Mouse (Mus musculus) kidney, postnatal 0 days (tissue): ENCODE measurements at regions not wholly inside any gene's neighbourhood (a gene's known extent, or its start where the extent isn't known, plus 50 kb on each side); places are given as distances from the start of the nearest gene placed in this dataset.

Experiments used
- ATAC-seq: fragments of 200-750 bp; cut with Nextera tagmentation; replicated peaks from 2 replicates; pipeline ENCODE4 v1.8.0; 2017; ENCODE audit warnings: low read depth, moderate number of reproducible peaks, moderate TSS enrichment, moderate library complexity; ENCODE audit not compliant: low FRiP score
- DNase-seq: peaks from one replicate; pipeline ENCODE4 v3.0.0-alpha.2; 2016; ENCODE audit warnings: low spot score
- H3K27ac ChIP-seq: fragments of 300-500 bp; sonication (generic); 2 replicates; pipeline ENCODE4 v1.5.1; 2014; ENCODE audit warnings: mild to moderate bottlenecking
- H3K27me3 ChIP-seq: fragments of 300-500 bp; sonication (generic); 2 replicates; pipeline ENCODE4 v1.6.1; 2014; ENCODE audit warnings: low read length, mixed read lengths; ENCODE audit not compliant: insufficient read depth
- H3K36me3 ChIP-seq: fragments of 300-500 bp; sonication (generic); 2 replicates; pipeline ENCODE4 v1.6.1; 2014; ENCODE audit warnings: low read length, mixed read lengths; ENCODE audit not compliant: insufficient read depth
- H3K4me1 ChIP-seq: fragments of 300-500 bp; sonication (generic); replicated peaks from 2 replicates; pipeline ENCODE4 v1.6.1; 2014; ENCODE audit warnings: antibody characterized with exemption, low read length, mixed read lengths; ENCODE audit not compliant: insufficient read depth
- H3K4me2 ChIP-seq: fragments of 300-500 bp; sonication (generic); 2 replicates; pipeline ENCODE4 v1.6.1; 2014; ENCODE audit warnings: mild to moderate bottlenecking, low read length, moderate library complexity, mixed read lengths
- H3K4me3 ChIP-seq: fragments of 300-500 bp; sonication (generic); replicated peaks from 2 replicates; pipeline ENCODE4 v1.5.1; 2014; ENCODE audit warnings: low read depth, low read length
- H3K9ac ChIP-seq: fragments of 300-500 bp; sonication (generic); 2 replicates; pipeline ENCODE4 v1.6.1; 2014; ENCODE audit warnings: low read depth, low read length
- H3K9me3 ChIP-seq: fragments of 300-500 bp; sonication (generic); replicated peaks from 2 replicates; pipeline ENCODE4 v1.6.1; 2016; ENCODE audit warnings: low read length, inconsistent platforms, mixed read lengths
- CTCF ChIP-seq: IDR thresholded peaks from 2 replicates; pipeline ENCODE4 v1.5.1; 2016; ENCODE audit warnings: antibody characterized with exemption, low read depth, mild to moderate bottlenecking, moderate library complexity
- WGBS: fragments of 180-500 bp; shearing (Covaris S2); extraction: QIAGEN DNeasy Blood & Tissue Kit; methylation state at CpG from one replicate; pipeline ENCODE4 v1.1.7; 2014; 5-methylcytosine and 5-hydroxymethylcytosine counted together

- no peaks in the 10 kb centered on the region for H3K9me3 ChIP-seq
- H3K9ac ChIP-seq, result no peak overlapping the region
- no peaks in the 10 kb centered on the region for H3K4me1 ChIP-seq
- H3K27ac ChIP-seq, result no peak overlapping the region
- no peaks in the 10 kb centered on the region for H3K27me3 ChIP-seq
- no peak for TF ChIP-seq CTCF
- no peak overlapping the region for H3K4me2 ChIP-seq
- H3K36me3 ChIP-seq, result no peaks in the 10 kb centered on the region
- DNase-seq (peak; percentile 18), ATAC-seq (no peak)
- no peak overlapping the region for H3K4me3 ChIP-seq
- 44% methylated on average over 3 of the region's 3 CpGs for WGBS
Measured at GRCm38 (mm10) chr13:20012621-20013020, 77.8 kb upstream of the Elmo1 start.

- H3K4me1 ChIP-seq, result no peaks in the 10 kb centered on the region
- H3K4me2 ChIP-seq, result no peak overlapping the region
- no peaks in the 10 kb centered on the region for H3K9me3 ChIP-seq
- no peak overlapping the region for H3K27ac ChIP-seq
- WGBS, result 56% methylated on average over 1 of the region's 1 CpGs
- TF ChIP-seq CTCF, result no peak
- H3K9ac ChIP-seq, result no peak overlapping the region
- ATAC-seq, result no peak
- DNase-seq, result no peak
- no peaks in the 10 kb centered on the region for H3K27me3 ChIP-seq
- no peak overlapping the region for H3K4me3 ChIP-seq
- no peaks in the 10 kb centered on the region for H3K36me3 ChIP-seq
Measured at GRCm38 (mm10) chr13:20009164-20009563, 81.2 kb upstream of the Elmo1 start.

- ATAC-seq (no peak), DNase-seq (no peak)
- Histone ChIP-seq H3K4me1 (no peaks in the 10 kb centered on the region), H3K9me3 (no peaks in the 10 kb centered on the region), H3K9ac (no peak overlapping the region), H3K27ac (no peak overlapping the region), H3K36me3 (no peaks in the 10 kb centered on the region), H3K27me3 (no peaks in the 10 kb centered on the region), H3K4me3 (no peak overlapping the region), H3K4me2 (no peak overlapping the region)
- WGBS, result 93% methylated on average over 2 of the region's 2 CpGs
- no peak for TF ChIP-seq CTCF
Measured at GRCm38 (mm10) chr13:20007561-20007960, 82.8 kb upstream of the Elmo1 start.

- Histone ChIP-seq H3K27me3 (no peaks in the 10 kb centered on the region), H3K9me3 (no peaks in the 10 kb centered on the region), H3K36me3 (no peaks in the 10 kb centered on the region), H3K9ac (no peak overlapping the region), H3K4me3 (no peak overlapping the region), H3K4me2 (no peak overlapping the region), H3K4me1 (no peaks in the 10 kb centered on the region), H3K27ac (no peak overlapping the region)
- no peak for TF ChIP-seq CTCF
- DNase-seq (no peak), ATAC-seq (no peak)
- 71% methylated on average over 2 of the region's 2 CpGs for WGBS
Measured at GRCm38 (mm10) chr13:19997606-19998005, 92.8 kb upstream of the Elmo1 start.

GRCm38 (mm10) chr13:19975621-19976020 is 114.8 kb upstream of the Elmo1 start:
- no peak for DNase-seq
- H3K27me3 ChIP-seq, result no peaks in the 10 kb centered on the region
- H3K4me1 ChIP-seq, result no peaks in the 10 kb centered on the region
- H3K36me3 ChIP-seq, result no peaks in the 10 kb centered on the region
- no peak for ATAC-seq
- no peak overlapping the region for H3K9ac ChIP-seq
- H3K4me2 ChIP-seq, result no peak overlapping the region
- H3K27ac ChIP-seq, result no peak overlapping the region
- TF ChIP-seq CTCF, result no peak
- H3K4me3 ChIP-seq, result no peak overlapping the region
- no peaks in the 10 kb centered on the region for H3K9me3 ChIP-seq

- H3K36me3 ChIP-seq, result no peaks in the 10 kb centered on the region
- no peak overlapping the region for H3K9ac ChIP-seq
- no peak overlapping the region for H3K27ac ChIP-seq
- DNase-seq (no peak), ATAC-seq (no peak)
- H3K4me2 ChIP-seq, result no peak overlapping the region
- WGBS, result 98% methylated on average over 1 of the region's 1 CpGs
- H3K9me3 ChIP-seq, result no peaks in the 10 kb centered on the region
- H3K27me3 ChIP-seq, result no peaks in the 10 kb centered on the region
- TF ChIP-seq CTCF, result no peak
- H3K4me3 ChIP-seq, result no peak overlapping the region
- H3K4me1 ChIP-seq, result no peaks in the 10 kb centered on the region
Measured at GRCm38 (mm10) chr13:19966566-19966965, 123.8 kb upstream of the Elmo1 start.

GRCm38 (mm10) chr13:19963031-19963430 is 127.4 kb upstream of the Elmo1 start:
- Histone ChIP-seq H3K27ac (no peak overlapping the region), H3K4me1 (no peaks in the 10 kb centered on the region), H3K27me3 (no peaks in the 10 kb centered on the region), H3K36me3 (no peaks in the 10 kb centered on the region), H3K9ac (no peak overlapping the region), H3K9me3 (no peaks in the 10 kb centered on the region), H3K4me2 (no peak overlapping the region), H3K4me3 (no peak overlapping the region)
- ATAC-seq, result no peak
- no peak for TF ChIP-seq CTCF
- 56% methylated on average over 3 of the region's 3 CpGs for WGBS
- DNase-seq, result no peak
